40 mouse cellular contexts compared by ENCODE assay signal in the genomic region with DNA sequence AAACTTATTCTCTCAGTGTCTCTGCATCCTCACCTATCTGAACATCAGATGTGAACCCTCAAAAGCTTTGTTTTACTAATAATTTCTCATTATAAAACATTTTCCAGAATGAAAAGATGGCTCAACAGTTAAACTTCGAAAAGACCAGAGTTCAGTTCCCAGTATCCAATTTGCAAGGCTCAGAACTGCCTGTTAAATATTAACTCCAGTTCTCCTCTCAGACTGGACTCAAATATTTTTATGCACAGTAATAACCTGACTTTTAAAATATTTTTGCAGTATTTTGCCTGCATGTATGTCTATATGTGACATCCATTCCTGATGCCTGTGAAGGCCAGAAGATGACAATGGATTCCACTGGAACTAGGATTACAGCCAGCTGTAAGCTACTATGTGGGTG. TPM values are rescaled to one million over a fixed set of nuclear protein-coding genes. Genes with fewer than 3 reads are reported as not detected.
"Had no signal": no experiment of that assay in that cellular context is flagged by ENCODE, and none has a peak within 500 bp of the region (broad histone marks: within the 10 kb centered on the region; RNA-seq: fewer than 3 reads in every experiment).

No protein-coding gene starts in this region.

- DNase-seq: heart, adult 2 months; heart, postnatal 10 days; heart, postnatal 14 days; heart, postnatal 36 days; heart, postnatal 4 days; kidney, adult 11 months; kidney, postnatal 10 days; kidney, postnatal 14 days; kidney, postnatal 25 days; kidney, postnatal 4 days; layer of hippocampus, adult 9-11 months; layer of hippocampus, postnatal 36 days had no signal

- H3K27me3 ChIP-seq: heart, embryonic 12.5 days; heart, embryonic 13.5 days; heart, embryonic 15.5 days; hindbrain, embryonic 12.5 days; hindbrain, embryonic 13.5 days; hindbrain, embryonic 15.5 days; intestine, embryonic 15.5 days; kidney, embryonic 15.5 days had no signal

- H3K9me3 ChIP-seq: heart, embryonic 10.5 days; heart, embryonic 12.5 days; heart, embryonic 13.5 days; heart, embryonic 15.5 days; hindbrain, embryonic 10.5 days; hindbrain, embryonic 12.5 days; hindbrain, embryonic 13.5 days; hindbrain, embryonic 15.5 days; intestine, embryonic 15.5 days; kidney, embryonic 15.5 days had no signal

- H3K4me3 ChIP-seq: heart, adult 2 months; heart, embryonic 10.5 days; heart, embryonic 12.5 days; heart, embryonic 13.5 days; heart, embryonic 15.5 days; hindbrain, embryonic 10.5 days; hindbrain, embryonic 12.5 days; hindbrain, embryonic 13.5 days; hindbrain, embryonic 15.5 days; intestine, embryonic 15.5 days; kidney, embryonic 15.5 days; layer of hippocampus, adult 2 months; left cerebral cortex, adult 2 months had no signal

- H3K27ac ChIP-seq: heart, adult 2 months; heart, embryonic 10.5 days; heart, embryonic 13.5 days; heart, embryonic 15.5 days; hindbrain, embryonic 10.5 days; hindbrain, embryonic 12.5 days; hindbrain, embryonic 13.5 days; hindbrain, embryonic 14.5 days; hindbrain, embryonic 15.5 days; hindbrain, postnatal 0 days; intestine, embryonic 15.5 days; kidney, embryonic 15.5 days; kidney, postnatal 0 days; layer of hippocampus, adult 2 months; left cerebral cortex, adult 2 months had no signal

- H3K4me2 ChIP-seq: heart, embryonic 11.5 days; heart, embryonic 12.5 days; heart, embryonic 13.5 days; heart, embryonic 15.5 days; hindbrain, embryonic 12.5 days; hindbrain, embryonic 13.5 days; hindbrain, embryonic 14.5 days; hindbrain, embryonic 15.5 days; intestine, embryonic 15.5 days; kidney, embryonic 15.5 days had no signal

- H3K4me1 ChIP-seq: heart, embryonic 10.5 days; heart, embryonic 12.5 days; heart, embryonic 13.5 days; heart, embryonic 15.5 days; hindbrain, embryonic 10.5 days; hindbrain, embryonic 12.5 days; hindbrain, embryonic 13.5 days; hindbrain, embryonic 15.5 days; intestine, embryonic 15.5 days; kidney, embryonic 15.5 days had no signal

- H3K9ac ChIP-seq: heart, embryonic 12.5 days; heart, embryonic 13.5 days; heart, embryonic 15.5 days; hindbrain, embryonic 12.5 days; hindbrain, embryonic 13.5 days; hindbrain, embryonic 14.5 days; hindbrain, embryonic 15.5 days; intestine, embryonic 15.5 days; kidney, embryonic 15.5 days had no signal

- ATAC-seq: hindbrain, embryonic 16.5 days; hindbrain, postnatal 0 days; inflammation-experienced regulatory T-cells, adult 6 months; intestine, embryonic 15.5 days; intestine, embryonic 16.5 days; intestine, postnatal 0 days had no signal

RNA-seq across cellular contexts. Expression of gene Dnajb7, which starts 39.5 kb away (rescaled TPM):
- total RNA-seq: heart, adult 2 months; heart, adult 8-10 months; heart, postnatal 10 days; heart, postnatal 14 days; heart, postnatal 25 days; heart, postnatal 36 days; heart, postnatal 4 days; hematopoietic stem cell, adult 5-6 weeks; hindbrain, postnatal 0 days; layer of hippocampus, adult 18-20 months; layer of hippocampus, adult 2 months; layer of hippocampus, adult 8-10 months; layer of hippocampus, postnatal 25 days; layer of hippocampus, postnatal 36 days; left cerebral cortex, adult 18-20 months; left cerebral cortex, adult 2 months had no signal
- polyA plus RNA-seq: heart, adult 2 months; large intestine, adult 2 months had no signal
